Mouse (Mus musculus) myocyte (in vitro differentiated cells): ENCODE measurements around the gene Nme4.

Experiments
- E2F4 ChIP-seq: IDR thresholded peaks from one replicate; pipeline ENCODE4 v1.6.1; 2011; ENCODE audit warnings: mild to moderate bottlenecking, control low read depth, moderate library complexity; ENCODE audit not compliant: insufficient read depth
- MAX ChIP-seq: IDR thresholded peaks from one replicate; pipeline ENCODE4 v1.6.1; 2011; ENCODE audit warnings: low read depth, mild to moderate bottlenecking, control low read depth
- MYOD1 ChIP-seq, 3 experiments: IDR thresholded peaks; one replicate each; pipeline ENCODE4 v1.6.1; 2011; ENCODE audit warnings: control low read depth in 2 of 3, low read depth in 2 of 3, mild to moderate bottlenecking in 2 of 3, moderate library complexity in 1 of 3; ENCODE audit not compliant: insufficient read length in 2 of 3, control insufficient read depth in 1 of 3
- MYOG ChIP-seq, 3 experiments: IDR thresholded peaks; one replicate each; pipeline ENCODE4 v1.6.1; 2011; ENCODE audit warnings: control low read depth in 2 of 3, low read depth in 2 of 3, mild to moderate bottlenecking in 2 of 3; ENCODE audit not compliant: insufficient read length in 2 of 3, control insufficient read depth in 1 of 3, insufficient read depth in 1 of 3
- POLR2A ChIP-seq: IDR thresholded peaks from one replicate; pipeline ENCODE4 v1.6.1; 2011; ENCODE audit warnings: low read depth, mild to moderate bottlenecking, control low read depth, moderate library complexity; ENCODE audit not compliant: insufficient read length
- POLR2AphosphoS2 ChIP-seq: IDR thresholded peaks from one replicate; pipeline ENCODE4 v1.6.1; 2011; ENCODE audit warnings: low read depth, control low read depth; ENCODE audit not compliant: insufficient read length
- TCF12 ChIP-seq: IDR thresholded peaks from one replicate; pipeline ENCODE4 v1.6.1; 2011; ENCODE audit warnings: mild to moderate bottlenecking, control low read depth; ENCODE audit not compliant: poor library complexity, insufficient read depth, severe bottlenecking

- TF ChIP-seq POLR2A (no peak), E2F4 (no peak), MYOG (IDR thresholded peaks at IDR 0.05; ENCODE audit: control insufficient read depth in 1 of 3, insufficient read depth in 1 of 3, insufficient read length in 2 of 3, low read depth in 2 of 3) (no peak), MAX (no peak), MYOD1 (IDR thresholded peaks at IDR 0.05; ENCODE audit: control insufficient read depth in 1 of 3, insufficient read length in 2 of 3, low read depth in 2 of 3) (no peak), TCF12 (no peak), POLR2AphosphoS2 (no peak)
Observed at GRCm38 (mm10) chr17:26064916-26065315, 30.5 kb downstream of the Nme4 start.
